Mouse (Mus musculus) neural tube, embryonic 11.5 days (tissue): ENCODE results near the gene Hnrnpul1. TPM values are rescaled to one million over a fixed set of nuclear protein-coding genes. Genes with fewer than 3 reads are reported as not detected.
"Not testable (repeated sequence)": the region's sequence is repeated elsewhere in the genome, so short reads cannot be mapped to it uniquely, and the experiment has no call there.

Experiments used
- ATAC-seq: fragments of 200-750 bp; cut with Nextera tagmentation; 2 replicates; pipeline ENCODE4 v1.8.0; 2017; ENCODE audit warnings: moderate number of reproducible peaks, mild to moderate bottlenecking, moderate TSS enrichment, moderate library complexity; ENCODE audit not compliant: insufficient read depth, low FRiP score, low TSS enrichment
- DNase-seq: peaks from one replicate; pipeline ENCODE4 v3.0.0-alpha.2; 2015; ENCODE audit warnings: low spot score
- H3K27ac ChIP-seq: fragments of 300-500 bp; sonication (generic); 2 replicates; pipeline ENCODE4 v1.5.1; 2014; ENCODE audit warnings: low read depth, mild to moderate bottlenecking, low read length
- H3K27me3 ChIP-seq: fragments of 300-500 bp; sonication (generic); 2 replicates; pipeline ENCODE4 v1.6.1; 2014; ENCODE audit warnings: mild to moderate bottlenecking, low read length, mixed read lengths; ENCODE audit not compliant: control insufficient read depth, insufficient read depth
- H3K36me3 ChIP-seq: fragments of 300-500 bp; sonication (generic); 2 replicates; pipeline ENCODE4 v1.6.1; 2014; ENCODE audit warnings: mild to moderate bottlenecking, low read length, moderate library complexity, mixed read lengths; ENCODE audit not compliant: control insufficient read depth, insufficient read depth
- H3K4me1 ChIP-seq: fragments of 300-500 bp; sonication (generic); 2 replicates; pipeline ENCODE4 v1.6.1; 2014; ENCODE audit warnings: low read length, mixed read lengths; ENCODE audit not compliant: control insufficient read depth, insufficient read depth
- H3K4me2 ChIP-seq: fragments of 300-500 bp; sonication (generic); 2 replicates; pipeline ENCODE4 v1.6.1; 2014; ENCODE audit warnings: low read depth, mild to moderate bottlenecking, moderate library complexity
- H3K4me3 ChIP-seq: fragments of 300-500 bp; sonication (generic); 2 replicates; pipeline ENCODE4 v1.5.1; 2014; ENCODE audit warnings: low read depth, low read length
- H3K9ac ChIP-seq: fragments of 300-500 bp; sonication (generic); 2 replicates; pipeline ENCODE4 v1.6.1; 2014; ENCODE audit warnings: mild to moderate bottlenecking, low read length
- H3K9me3 ChIP-seq: fragments of 300-500 bp; sonication (generic); 2 replicates; pipeline ENCODE4 v1.6.1; 2016; ENCODE audit warnings: low read length; ENCODE audit not compliant: control insufficient read depth
- WGBS: fragments of 180-500 bp; shearing (Covaris S2); extraction: QIAGEN DNeasy Blood & Tissue Kit; methylation state at CpG from one replicate; pipeline ENCODE4 v1.1.7; 2014; 5-methylcytosine and 5-hydroxymethylcytosine counted together
- polyA plus RNA-seq: library from polyadenylated mRNA; unstranded; fragments of >200 nt; fragmentation: Nextera tagmentation; extraction: Ambion mirVana; gene quantifications from 2 replicates; pipeline ENCODE4 v1.2.1, GENCODE M21; 2014

Hnrnpul1 gene
- polyA plus RNA-seq, 1 experiment from 2014 or later = 70.2 TPM

DNA sequence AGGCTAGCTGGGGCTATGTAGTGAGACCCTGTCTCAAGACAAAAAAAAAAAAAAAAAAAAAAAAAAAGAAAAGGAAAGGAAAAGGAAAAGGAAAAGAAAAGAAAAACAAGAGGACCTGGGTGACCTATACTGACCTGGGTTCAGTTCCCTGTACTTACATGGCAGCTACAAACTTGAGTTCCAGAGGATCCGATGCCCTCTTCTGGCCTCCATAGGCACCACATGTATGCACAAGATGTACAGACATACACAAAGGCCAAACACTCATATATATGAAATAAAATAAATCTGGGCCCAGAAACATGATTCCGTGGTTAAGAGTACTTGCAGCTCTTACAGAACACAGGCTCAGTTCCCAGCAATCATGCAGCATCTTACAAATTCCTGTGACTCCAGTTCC, 17.6 kb downstream of the Hnrnpul1 start:
- H3K36me3 ChIP-seq = peaks cover 33% of the 10 kb centered on the region
- no peak for ATAC-seq

DNA sequence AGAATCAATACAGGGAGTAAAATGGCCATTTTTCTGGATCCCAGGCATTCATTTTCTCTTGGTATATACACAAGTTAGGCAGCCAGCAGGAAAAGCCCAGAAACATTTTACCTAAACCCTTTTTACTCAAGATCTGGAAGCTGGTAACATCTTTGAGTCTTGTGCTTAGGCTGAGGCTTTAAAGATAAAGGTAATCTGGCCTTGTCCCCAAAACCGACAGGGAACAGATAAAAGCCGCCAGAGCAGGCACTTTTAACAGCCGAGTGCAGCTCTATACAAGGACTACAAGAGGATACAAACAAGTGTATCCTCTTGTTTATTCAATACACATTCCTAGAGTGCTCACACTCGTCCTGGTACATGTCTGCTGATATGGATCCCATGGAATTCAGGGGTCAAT, 19.6 kb downstream of the Hnrnpul1 start:
- DNase-seq = no peak

More for the DNA sequence above, 17.6 kb downstream of the Hnrnpul1 start:
- no peak for DNase-seq
- Histone ChIP-seq H3K4me2 (no peak overlapping the region), H3K9ac (no peak overlapping the region), H3K4me3 (no peak overlapping the region), H3K4me1 (no peaks in the 10 kb centered on the region), H3K27me3 (no peaks in the 10 kb centered on the region), H3K27ac (no peak overlapping the region), H3K9me3 (no peaks in the 10 kb centered on the region)
- 96% methylated on average over 2 of the region's 2 CpGs for WGBS

DNA sequence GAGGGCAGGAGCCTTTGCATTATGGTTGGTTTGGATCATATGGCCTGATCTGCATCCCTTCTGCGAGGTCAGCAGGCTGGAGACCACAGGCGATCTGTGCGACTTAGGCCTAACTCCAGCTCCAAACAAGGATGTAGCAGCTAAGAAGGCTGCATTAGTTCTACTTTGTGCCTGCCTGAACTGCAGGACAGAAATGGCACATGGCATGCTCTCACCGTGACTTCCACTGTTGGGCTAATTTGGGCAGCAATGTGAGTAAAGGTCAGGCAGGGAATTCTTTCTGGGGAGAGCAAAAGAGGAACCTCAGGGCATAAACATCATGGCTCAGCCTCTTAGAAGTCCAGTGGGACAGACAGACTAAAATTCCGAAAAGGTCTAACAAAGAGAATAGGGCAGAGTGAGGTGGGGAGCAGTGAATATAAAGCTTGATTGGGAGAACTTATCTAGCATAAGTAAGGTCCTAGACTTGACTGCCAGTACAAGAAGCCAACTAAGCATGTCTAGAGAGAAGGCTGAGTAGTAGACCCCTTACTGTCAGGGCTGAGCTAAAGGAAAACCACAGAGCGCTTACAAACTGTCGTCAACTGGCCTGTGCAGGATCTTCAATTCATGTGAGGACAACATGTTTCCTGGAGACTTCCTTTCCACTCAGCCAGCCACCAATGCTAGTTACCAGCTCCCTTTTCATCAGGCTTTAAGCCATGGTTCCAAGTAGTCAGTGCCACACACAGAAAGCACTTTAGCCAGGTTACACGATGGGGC, 23.1 kb downstream of the Hnrnpul1 start:
- no peaks in the 10 kb centered on the region for H3K4me1 ChIP-seq
- no peak for ATAC-seq
- WGBS = 92% methylated on average over 8 of the region's 8 CpGs
- H3K4me2 ChIP-seq = no peak overlapping the region
- no peaks in the 10 kb centered on the region for H3K9me3 ChIP-seq
- H3K27ac ChIP-seq = no peak overlapping the region
- peaks cover 49% of the 10 kb centered on the region for H3K36me3 ChIP-seq
- no peaks in the 10 kb centered on the region for H3K27me3 ChIP-seq
- no peak overlapping the region for H3K9ac ChIP-seq
- no peak overlapping the region for H3K4me3 ChIP-seq
- DNase-seq = no peak

More for the DNA sequence above, 19.6 kb downstream of the Hnrnpul1 start:
- 80% methylated on average over 4 of the region's 4 CpGs for WGBS
- Histone ChIP-seq H3K4me3 (no peak overlapping the region), H3K4me2 (no peak overlapping the region), H3K27ac (no peak overlapping the region), H3K9me3 (no peaks in the 10 kb centered on the region), H3K27me3 (no peaks in the 10 kb centered on the region), H3K4me1 (no peaks in the 10 kb centered on the region), H3K9ac (no peak overlapping the region), H3K36me3 (peaks cover 38% of the 10 kb centered on the region)
- ATAC-seq = no peak

DNA sequence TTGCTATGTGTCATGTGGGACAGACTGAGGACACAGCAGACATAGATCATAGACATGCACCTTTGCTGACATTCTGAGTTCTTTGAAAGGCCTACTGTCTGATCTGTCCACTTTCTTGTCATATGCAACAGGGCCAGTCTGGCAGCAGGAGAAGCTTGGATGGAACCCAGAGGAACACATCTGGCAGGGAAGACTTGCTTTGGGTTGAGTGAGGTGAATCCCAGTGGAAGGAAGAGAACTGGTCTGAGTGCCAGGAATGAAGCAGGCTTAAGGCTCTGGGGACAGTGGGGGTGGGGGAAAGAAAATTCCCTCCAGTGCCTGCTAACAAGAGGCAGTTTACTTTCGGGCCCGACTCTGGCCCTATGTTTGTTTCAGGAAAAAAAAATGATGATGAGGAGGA, 24.7 kb downstream of the Hnrnpul1 start:
- Histone ChIP-seq H3K4me1 (no peaks in the 10 kb centered on the region), H3K9ac (no peak overlapping the region), H3K9me3 (no peaks in the 10 kb centered on the region), H3K36me3 (peaks cover 58% of the 10 kb centered on the region), H3K27ac (no peak overlapping the region), H3K4me3 (no peak overlapping the region), H3K4me2 (no peak overlapping the region), H3K27me3 (no peaks in the 10 kb centered on the region)
- no peak for DNase-seq
- no peak for ATAC-seq
- 96% methylated on average over 2 of the region's 2 CpGs for WGBS

DNA sequence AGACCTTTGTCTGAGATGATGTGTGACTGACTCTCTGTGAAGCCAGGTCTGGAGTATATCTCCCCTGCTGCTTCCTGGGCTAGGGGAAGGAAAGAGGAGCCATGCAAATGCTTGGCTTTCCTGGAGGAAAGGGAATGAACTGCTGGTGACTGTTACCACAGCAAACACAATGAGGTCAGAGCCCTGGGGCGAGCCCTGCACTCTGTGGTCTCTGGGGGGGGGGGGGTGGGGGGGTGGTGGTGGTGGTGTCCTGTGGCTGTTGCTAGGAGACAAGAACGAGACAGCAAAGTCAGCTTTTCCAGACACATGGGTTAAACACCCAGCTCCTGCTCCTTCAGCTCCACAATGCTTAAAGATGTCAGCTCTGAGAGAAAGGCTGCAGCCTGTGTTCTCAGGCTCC, 25.2 kb downstream of the Hnrnpul1 start:
- no peaks in the 10 kb centered on the region for H3K27me3 ChIP-seq
- ATAC-seq (no peak), DNase-seq (no peak)
- H3K36me3 ChIP-seq = peaks cover 60% of the 10 kb centered on the region
- no peak overlapping the region for H3K4me3 ChIP-seq
- WGBS = 58% methylated on average over 2 of the region's 2 CpGs
- H3K9me3 ChIP-seq = no peaks in the 10 kb centered on the region
- H3K27ac ChIP-seq = no peak overlapping the region
- no peaks in the 10 kb centered on the region for H3K4me1 ChIP-seq
- H3K4me2 ChIP-seq = no peak overlapping the region
- no peak overlapping the region for H3K9ac ChIP-seq

DNA sequence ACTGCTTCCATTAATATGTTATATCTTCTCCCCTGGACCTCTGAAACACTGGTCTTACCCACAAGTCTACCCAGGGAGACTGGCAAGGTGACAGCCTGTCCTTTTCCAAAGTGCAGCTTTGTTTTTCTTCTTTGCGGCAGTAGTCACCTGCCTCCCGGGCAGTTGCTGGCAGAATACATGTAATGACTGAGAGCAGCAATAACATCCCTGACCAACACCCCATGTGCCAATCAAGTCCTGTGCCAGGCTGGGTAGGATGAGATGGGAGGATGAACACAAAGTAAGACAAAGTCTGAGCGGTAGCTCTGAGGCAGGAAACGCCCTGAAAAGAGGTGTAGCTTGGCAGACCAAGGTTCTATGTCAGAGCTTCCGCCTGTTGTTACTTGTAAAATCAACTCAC, 26.8 kb downstream of the Hnrnpul1 start:
- Histone ChIP-seq H3K36me3 (peaks cover 60% of the 10 kb centered on the region), H3K27ac (no peak overlapping the region), H3K4me1 (no peaks in the 10 kb centered on the region), H3K4me2 (no peak overlapping the region), H3K4me3 (no peak overlapping the region), H3K27me3 (no peaks in the 10 kb centered on the region), H3K9ac (no peak overlapping the region), H3K9me3 (no peaks in the 10 kb centered on the region)
- WGBS = 92% methylated on average over 5 of the region's 5 CpGs
- DNase-seq (no peak), ATAC-seq (no peak)

DNA sequence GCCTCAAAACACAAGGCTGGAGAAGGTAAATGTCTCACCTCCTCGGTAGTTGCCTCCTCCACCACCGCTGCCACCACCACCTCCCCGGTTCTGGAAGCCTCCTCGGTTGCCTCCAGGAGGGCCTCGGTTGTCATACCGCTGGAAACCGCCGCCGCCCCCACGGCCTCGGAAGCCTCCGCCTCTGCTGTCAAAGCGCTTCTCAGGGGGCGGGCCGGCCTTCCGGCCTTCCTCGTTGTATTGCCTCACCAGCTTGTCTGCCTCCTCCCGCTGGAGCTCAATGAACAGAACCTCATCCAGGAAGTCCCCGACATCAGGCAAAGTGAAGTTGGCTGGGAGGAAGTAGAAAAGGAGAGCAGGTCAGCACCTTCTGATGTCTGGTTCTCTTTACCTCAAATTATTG, 28.7 kb downstream of the Hnrnpul1 start:
- 87% methylated on average over 19 of the region's 19 CpGs for WGBS
- Histone ChIP-seq H3K4me1 (no peaks in the 10 kb centered on the region), H3K4me2 (no peak overlapping the region), H3K36me3 (peaks cover 57% of the 10 kb centered on the region), H3K9ac (no peak overlapping the region), H3K9me3 (no peaks in the 10 kb centered on the region), H3K4me3 (no peak overlapping the region), H3K27ac (no peak overlapping the region), H3K27me3 (no peaks in the 10 kb centered on the region)
- DNase-seq = no peak
- no peak for ATAC-seq

DNA sequence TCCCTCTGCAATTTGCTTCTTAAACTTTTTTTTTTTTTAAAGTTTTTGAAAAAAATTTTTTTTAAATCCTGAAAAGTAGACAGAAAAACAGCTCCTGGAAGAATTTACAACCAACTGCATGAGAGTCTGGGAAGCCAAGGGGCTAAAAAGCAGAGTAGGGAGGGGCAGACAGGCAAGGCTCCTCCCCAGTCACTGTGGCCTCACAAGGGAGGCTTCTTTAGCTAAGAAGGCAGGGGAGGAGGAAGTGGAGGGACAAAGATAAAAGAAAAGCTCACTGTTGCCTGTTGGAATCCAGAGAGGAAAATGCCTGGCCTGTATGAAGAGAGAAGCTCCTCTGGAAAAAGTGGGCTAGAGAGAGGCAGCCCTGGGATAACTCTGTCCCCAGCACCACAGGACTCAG, 32.8 kb downstream of the Hnrnpul1 start:
- H3K9ac ChIP-seq, H3K4me2 ChIP-seq, H3K27me3 ChIP-seq, H3K4me1 ChIP-seq, DNase-seq, H3K9me3 ChIP-seq, ATAC-seq, H3K27ac ChIP-seq, H3K4me3 ChIP-seq: not testable (repeated sequence)
- peaks cover 42% of the 10 kb centered on the region for H3K36me3 ChIP-seq

DNA sequence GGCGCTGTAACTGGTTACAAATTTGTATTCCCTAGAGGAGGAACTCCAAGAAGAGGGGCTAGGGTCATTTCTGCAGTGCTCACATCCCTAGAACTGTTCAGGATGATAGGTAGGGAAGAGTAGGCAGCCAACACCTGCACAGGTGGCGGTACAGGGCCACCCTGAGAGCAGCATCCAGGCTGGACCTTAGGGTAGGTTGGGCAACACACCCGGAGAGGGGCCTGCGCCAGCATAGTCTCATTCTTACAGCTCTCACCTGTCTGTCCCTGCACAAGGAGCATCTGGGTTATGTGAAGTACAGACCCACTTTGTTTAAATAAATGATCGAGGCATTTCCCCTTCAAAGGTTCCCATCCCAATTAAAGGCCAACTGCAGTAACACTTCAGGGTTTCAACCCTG, 33.8 kb downstream of the Hnrnpul1 start:
- 94% methylated on average over 5 of the region's 5 CpGs for WGBS
- H3K9me3 ChIP-seq = no peaks in the 10 kb centered on the region
- no peak overlapping the region for H3K4me3 ChIP-seq
- no peak overlapping the region for H3K27ac ChIP-seq
- no peak overlapping the region for H3K9ac ChIP-seq
- no peak for DNase-seq
- H3K4me2 ChIP-seq = no peak overlapping the region
- ATAC-seq = no peak
- no peaks in the 10 kb centered on the region for H3K27me3 ChIP-seq
- peaks cover 39% of the 10 kb centered on the region for H3K36me3 ChIP-seq
- peaks cover 6% of the 10 kb centered on the region; the same call in 1 of the 2 replicates for H3K4me1 ChIP-seq
